16 mouse cellular contexts compared by ENCODE assay signal in the genomic region with DNA sequence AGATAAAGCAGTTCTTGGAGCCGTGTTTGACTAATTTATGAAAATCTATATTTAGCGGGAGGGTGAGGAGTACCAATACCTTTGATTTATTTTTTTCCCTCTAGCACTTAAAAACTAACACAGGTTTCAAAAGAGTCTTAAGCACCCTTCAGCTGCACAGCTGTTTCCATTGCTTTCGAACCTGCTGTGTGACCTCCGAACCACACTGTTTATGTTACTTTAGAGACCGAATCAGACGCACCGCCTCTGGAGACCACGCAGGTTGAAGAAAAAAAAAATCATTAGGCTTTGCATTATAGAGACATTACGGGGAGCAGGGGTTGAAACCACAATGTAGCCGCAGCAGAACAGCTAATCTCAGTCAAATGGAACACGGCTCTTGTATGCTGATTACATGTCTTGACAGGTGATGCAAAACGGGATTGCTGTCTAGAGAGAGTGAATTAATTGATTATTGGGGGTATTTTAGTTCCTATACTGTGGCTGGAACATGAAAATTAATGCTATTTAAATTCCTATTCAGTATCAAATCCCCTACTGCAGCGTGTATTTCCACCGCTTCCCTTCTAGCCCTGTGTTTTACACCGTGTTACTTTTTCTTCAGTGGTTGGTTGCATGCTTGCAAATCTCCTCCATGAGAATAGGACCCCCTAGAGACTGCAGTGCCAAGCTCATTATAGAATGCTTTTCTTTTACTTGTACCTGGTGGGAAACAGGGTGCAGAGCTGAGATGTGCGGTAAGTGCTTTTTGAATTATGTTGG.
DNase-seq lines count a peak whose midpoint lies in the region; ATAC-seq and TF ChIP-seq lines count a peak whose summit lies in the region.
"Had no signal": no experiment of that assay in that cellular context is flagged by ENCODE, and none has a peak within 500 bp of the region (broad histone marks: within the 10 kb centered on the region; RNA-seq: fewer than 3 reads in every experiment).

No protein-coding gene starts in this region.

- ATAC-seq in hindbrain, embryonic 11.5 days (ENCODE audit: low FRiP score), result peak; percentile 38; the same call in 1 of the 2 replicates
- ATAC-seq in hindbrain, embryonic 15.5 days (ENCODE audit: low FRiP score, low read depth), result 0 out of 2 replicates have a peak, but pooled peaks have one; percentile 56
- no peak for ATAC-seq in midbrain, postnatal 0 days (ENCODE audit: low FRiP score)
- ATAC-seq: intestine, embryonic 16.5 days had no signal

- WGBS in hindbrain, embryonic 11.5 days, result 56% methylated on average over 16 of the region's 16 CpGs
- WGBS in hindbrain, embryonic 10.5 days, result 57% methylated on average over 16 of the region's 16 CpGs
- 38% methylated on average over 16 of the region's 16 CpGs for WGBS in hindbrain, embryonic 15.5 days
- WGBS in midbrain, postnatal 0 days, result 26% methylated on average over 16 of the region's 16 CpGs
- 89% methylated on average over 16 of the region's 16 CpGs for WGBS in thymus, adult 2 months

- H3K9ac ChIP-seq in hindbrain, embryonic 11.5 days (ENCODE audit: low read depth, low read length), result no peak overlapping the region
- no peak overlapping the region for H3K9ac ChIP-seq in hindbrain, embryonic 15.5 days
- no peak overlapping the region for H3K9ac ChIP-seq in midbrain, postnatal 0 days (replicated peaks; ENCODE audit: low read length, poor library complexity, severe bottlenecking)

- H3K4me2 ChIP-seq in hindbrain, embryonic 11.5 days (replicated peaks; ENCODE audit: low read depth, low read length), result no peak overlapping the region
- H3K4me2 ChIP-seq in hindbrain, embryonic 15.5 days, result peak overlapping the region; percentile 35; the same call in 1 of the 2 replicates
- no peak overlapping the region for H3K4me2 ChIP-seq in midbrain, postnatal 0 days (ENCODE audit: low read depth, low read length, poor library complexity, severe bottlenecking)

- no peak overlapping the region for H3K4me3 ChIP-seq in hindbrain, embryonic 11.5 days (ENCODE audit: low read depth, low read length)
- no peak overlapping the region for H3K4me3 ChIP-seq in hindbrain, embryonic 10.5 days
- no peak overlapping the region for H3K4me3 ChIP-seq in hindbrain, embryonic 15.5 days
- no peak overlapping the region for H3K4me3 ChIP-seq in midbrain, postnatal 0 days (ENCODE audit: low read depth, low read length)
- H3K4me3 ChIP-seq in thymus, adult 2 months (ENCODE audit: control insufficient read depth, insufficient read depth, low read length), result no peak overlapping the region
- H3K4me3 ChIP-seq: myocyte had no signal

- intact Hi-C loops in left cerebral cortex, postnatal 25 days (cut with DNase I), result no loop called here

- no peaks in the 10 kb centered on the region for H3K4me1 ChIP-seq in hindbrain, embryonic 11.5 days (replicated peaks; ENCODE audit: control insufficient read depth, insufficient read depth, low read length)
- no peaks in the 10 kb centered on the region for H3K4me1 ChIP-seq in hindbrain, embryonic 10.5 days (replicated peaks)
- H3K4me1 ChIP-seq in hindbrain, embryonic 15.5 days (replicated peaks), result no peaks in the 10 kb centered on the region; the same call in 1 of the 2 replicates
- peaks cover 3% of the 10 kb centered on the region; the same call in 1 of the 2 replicates for H3K4me1 ChIP-seq in midbrain, postnatal 0 days (ENCODE audit: insufficient read depth, low read length)
- no peaks in the 10 kb centered on the region for H3K4me1 ChIP-seq in thymus, adult 2 months (replicated peaks; ENCODE audit: control insufficient read depth, insufficient read depth, low read length)

- no peaks in the 10 kb centered on the region for H3K27me3 ChIP-seq in hindbrain, embryonic 11.5 days (ENCODE audit: control insufficient read depth, insufficient read depth, low read length)
- no peaks in the 10 kb centered on the region for H3K27me3 ChIP-seq in hindbrain, embryonic 10.5 days (ENCODE audit: insufficient read depth, poor library complexity, severe bottlenecking)
- no peaks in the 10 kb centered on the region for H3K27me3 ChIP-seq in hindbrain, embryonic 15.5 days
- no peaks in the 10 kb centered on the region for H3K27me3 ChIP-seq in midbrain, postnatal 0 days (ENCODE audit: insufficient read depth, low read length)
- no peaks in the 10 kb centered on the region for H3K27me3 ChIP-seq in thymus, adult 2 months (ENCODE audit: control insufficient read depth, insufficient read depth, low read length)

- TF ChIP-seq CTCF in midbrain, postnatal 0 days (IDR thresholded peaks at IDR 0.05), result no peak
- no peak for TF ChIP-seq CTCF in thymus, adult 2 months (IDR thresholded peaks at IDR 0.05; ENCODE audit: borderline replicate concordance, control insufficient read depth, extremely low read depth, insufficient read depth, low read length, poor library complexity)

- TF ChIP-seq POLR2A in thymus, adult 2 months (IDR thresholded peaks at IDR 0.05; ENCODE audit: control insufficient read depth, extremely low read depth, insufficient read depth, low read length, poor library complexity), result no peak

- no peak overlapping the region for H3K27ac ChIP-seq in hindbrain, embryonic 11.5 days (ENCODE audit: low read depth, low read length)
- no peak overlapping the region for H3K27ac ChIP-seq in hindbrain, embryonic 10.5 days
- no peak overlapping the region for H3K27ac ChIP-seq in hindbrain, embryonic 15.5 days (replicated peaks)
- no peak overlapping the region for H3K27ac ChIP-seq in midbrain, postnatal 0 days (ENCODE audit: low read depth, low read length)
- H3K27ac ChIP-seq in thymus, adult 2 months (ENCODE audit: control insufficient read depth, insufficient read depth, low read length), result no peak overlapping the region
- H3K27ac ChIP-seq: macrophage had no signal

- H3K9me3 ChIP-seq in hindbrain, embryonic 11.5 days (ENCODE audit: control insufficient read depth, low read length), result no peaks in the 10 kb centered on the region
- H3K9me3 ChIP-seq in hindbrain, embryonic 10.5 days, result no peaks in the 10 kb centered on the region
- no peaks in the 10 kb centered on the region for H3K9me3 ChIP-seq in hindbrain, embryonic 15.5 days
- no peaks in the 10 kb centered on the region for H3K9me3 ChIP-seq in midbrain, postnatal 0 days (ENCODE audit: low read length)

- no peak for DNase-seq in hindbrain, embryonic 11.5 days (ENCODE audit: low spot score)
- no peak for DNase-seq in hindbrain, embryonic 10.5 days (ENCODE audit: low spot score)
- DNase-seq in embryo, embryonic 11 days, result peak; percentile 25
- DNase-seq in midbrain, postnatal 0 days (ENCODE audit: low spot score), result peak; percentile 15
- DNase-seq in left cerebral cortex, postnatal 25 days (ENCODE audit: low spot score in 2 of 2), result no peak
- DNase-seq in thymus, adult 2 months, result no peak
- DNase-seq: adrenal gland, adult 8-10 months; cerebellum, adult 18-20 months; heart, postnatal 14 days; liver; lung, adult 18-20 months; thymus, postnatal 25 days had no signal

- no peaks in the 10 kb centered on the region for H3K36me3 ChIP-seq in hindbrain, embryonic 11.5 days (ENCODE audit: control insufficient read depth, insufficient read depth, low read length)
- no peaks in the 10 kb centered on the region for H3K36me3 ChIP-seq in hindbrain, embryonic 10.5 days
- H3K36me3 ChIP-seq in hindbrain, embryonic 15.5 days, result no peaks in the 10 kb centered on the region
- H3K36me3 ChIP-seq in midbrain, postnatal 0 days (ENCODE audit: insufficient read depth, low read length), result no peaks in the 10 kb centered on the region
- H3K36me3 ChIP-seq in thymus, adult 2 months (ENCODE audit: control insufficient read depth, insufficient read depth, low read length), result no peaks in the 10 kb centered on the region

Comparison
In these comparisons a context has a peak if more than half of its experiments do, and no peak if none do; other contexts are left out.
1. DNase-seq: peak in embryo, embryonic 11 days (single experiment) and midbrain, postnatal 0 days (single experiment); none in hindbrain, embryonic 11.5 days (single experiment), hindbrain, embryonic 10.5 days (single experiment), left cerebral cortex, postnatal 25 days (0 of 2) and thymus, adult 2 months (single experiment).